Mouse (Mus musculus) liver, adult 2 months (tissue): Measurements from ENCODE around the gene Lhx5.

Experiments used
- CTCF ChIP-seq: fragments of 200-500 bp; IDR thresholded peaks from 2 replicates; pipeline ENCODE4 v1.5.1; 2011; ENCODE audit warnings: low read depth, low read length, control low read depth
- POLR2A ChIP-seq: fragments of 200-500 bp; IDR thresholded peaks from 2 replicates; pipeline ENCODE4 v1.6.1; 2011; ENCODE audit warnings: low read length, control low read depth; ENCODE audit not compliant: insufficient read depth; ENCODE audit errors: extremely low read depth

GRCm38 (mm10) chr5:120461902-120462301, 30.4 kb downstream of the Lhx5 start:
- TF ChIP-seq POLR2A (no peak), CTCF (no peak)
